Mouse (Mus musculus) forebrain, embryonic 15.5 days (tissue): ENCODE measurements around the gene Cckar. TPM values are rescaled to one million over a fixed set of nuclear protein-coding genes. Genes with fewer than 3 reads are reported as not detected.

ENCODE experiments used
- ATAC-seq: fragments of 200-750 bp; cut with Nextera tagmentation; replicated peaks from 2 replicates; pipeline ENCODE4 v1.8.0; 2017; ENCODE audit warnings: mild to moderate bottlenecking, moderate TSS enrichment, moderate library complexity
- H3K27ac ChIP-seq: fragments of 300-500 bp; sonication (generic); replicated peaks from 2 replicates; pipeline ENCODE4 v1.5.1; 2015; ENCODE audit warnings: mild to moderate bottlenecking, inconsistent platforms
- H3K27me3 ChIP-seq: fragments of 300-500 bp; sonication (generic); 2 replicates; pipeline ENCODE4 v1.6.1; 2015; ENCODE audit warnings: inconsistent platforms
- H3K36me3 ChIP-seq: fragments of 300-500 bp; sonication (generic); 2 replicates; pipeline ENCODE4 v1.6.1; 2015; ENCODE audit warnings: mild to moderate bottlenecking, inconsistent platforms
- H3K4me1 ChIP-seq: fragments of 300-500 bp; sonication (generic); 2 replicates; pipeline ENCODE4 v1.6.1; 2015; ENCODE audit warnings: inconsistent platforms
- H3K4me2 ChIP-seq: fragments of 300-500 bp; sonication (generic); replicated peaks from 2 replicates; pipeline ENCODE4 v1.6.1; 2015; ENCODE audit warnings: mild to moderate bottlenecking, inconsistent platforms
- H3K4me3 ChIP-seq: fragments of 300-500 bp; sonication (generic); 2 replicates; pipeline ENCODE4 v1.5.1; 2015; ENCODE audit warnings: mild to moderate bottlenecking, inconsistent platforms
- H3K9ac ChIP-seq: fragments of 300-500 bp; sonication (generic); replicated peaks from 2 replicates; pipeline ENCODE4 v1.6.1; 2015; ENCODE audit warnings: mild to moderate bottlenecking, inconsistent platforms
- H3K9me3 ChIP-seq: fragments of 300-500 bp; sonication (generic); 2 replicates; pipeline ENCODE4 v1.6.1; 2016; ENCODE audit warnings: inconsistent platforms
- WGBS: fragments of 180-500 bp; shearing (Covaris S2); methylation state at CpG from one replicate; pipeline ENCODE4 v1.1.7; 2015; ENCODE audit warnings: mixed read lengths; 5-methylcytosine and 5-hydroxymethylcytosine counted together
- polyA plus RNA-seq: library from polyadenylated mRNA; unstranded; fragments of >200 nt; fragmentation: Nextera tagmentation; extraction: Ambion mirVana; gene quantifications from 2 replicates; pipeline ENCODE4 v1.2.1, GENCODE M21; 2015

Gene Cckar
- polyA plus RNA-seq, 1 experiment from 2014 or later: 0.69 TPM

- H3K36me3 ChIP-seq: no peaks in the 10 kb centered on the region
- H3K9me3 ChIP-seq: no peaks in the 10 kb centered on the region
- WGBS: 89% methylated on average over 10 of the region's 10 CpGs
- no peak for ATAC-seq
- no peak overlapping the region for H3K4me2 ChIP-seq
- no peak overlapping the region for H3K27ac ChIP-seq
- H3K4me1 ChIP-seq: no peaks in the 10 kb centered on the region
- no peak overlapping the region for H3K4me3 ChIP-seq
- H3K27me3 ChIP-seq: no peaks in the 10 kb centered on the region
- no peak overlapping the region for H3K9ac ChIP-seq
Observed at GRCm38 (mm10) chr5:53670321-53670938, 37.1 kb downstream of the Cckar start.

GRCm38 (mm10) chr5:53668021-53668420, 39.5 kb downstream of the Cckar start:
- no peaks in the 10 kb centered on the region for H3K4me1 ChIP-seq
- no peak for ATAC-seq
- H3K4me3 ChIP-seq: no peak overlapping the region
- H3K27me3 ChIP-seq: no peaks in the 10 kb centered on the region
- H3K27ac ChIP-seq: no peak overlapping the region
- H3K9me3 ChIP-seq: no peaks in the 10 kb centered on the region
- WGBS: 88% methylated on average over 5 of the region's 5 CpGs
- no peaks in the 10 kb centered on the region for H3K36me3 ChIP-seq
- H3K9ac ChIP-seq: no peak overlapping the region
- no peak overlapping the region for H3K4me2 ChIP-seq

- Histone ChIP-seq H3K4me1 (no peaks in the 10 kb centered on the region), H3K4me2 (no peak overlapping the region), H3K4me3 (no peak overlapping the region), H3K27me3 (no peaks in the 10 kb centered on the region), H3K9ac (no peak overlapping the region), H3K9me3 (no peaks in the 10 kb centered on the region), H3K27ac (no peak overlapping the region), H3K36me3 (no peaks in the 10 kb centered on the region)
- no peak for ATAC-seq
Observed at GRCm38 (mm10) chr5:53663665-53664064, 43.8 kb downstream of the Cckar start.

- WGBS: 51% methylated on average over 1 of the region's 1 CpGs
- ATAC-seq: no peak
- Histone ChIP-seq H3K4me2 (no peak overlapping the region), H3K4me1 (no peaks in the 10 kb centered on the region), H3K9me3 (no peaks in the 10 kb centered on the region), H3K4me3 (no peak overlapping the region), H3K36me3 (no peaks in the 10 kb centered on the region), H3K9ac (no peak overlapping the region), H3K27ac (no peak overlapping the region), H3K27me3 (no peaks in the 10 kb centered on the region)
Observed at GRCm38 (mm10) chr5:53662413-53662812, 45.1 kb downstream of the Cckar start.

GRCm38 (mm10) chr5:53661508-53661907, 46.0 kb downstream of the Cckar start:
- Histone ChIP-seq H3K36me3 (no peaks in the 10 kb centered on the region), H3K9ac (no peak overlapping the region), H3K4me1 (no peaks in the 10 kb centered on the region), H3K27ac (no peak overlapping the region), H3K4me2 (no peak overlapping the region), H3K27me3 (no peaks in the 10 kb centered on the region), H3K9me3 (no peaks in the 10 kb centered on the region), H3K4me3 (no peak overlapping the region)
- WGBS: 92% methylated on average over 2 of the region's 2 CpGs
- no peak for ATAC-seq

- Histone ChIP-seq H3K9me3 (no peaks in the 10 kb centered on the region), H3K27ac (no peak overlapping the region), H3K27me3 (no peaks in the 10 kb centered on the region), H3K4me3 (no peak overlapping the region), H3K4me2 (no peak overlapping the region), H3K36me3 (0 out of 2 replicates have a peak, but pooled peaks cover 4% of the 10 kb centered on the region), H3K4me1 (no peaks in the 10 kb centered on the region), H3K9ac (no peak overlapping the region)
- ATAC-seq: peak; percentile 73
- 79% methylated on average over 6 of the region's 6 CpGs for WGBS
Observed at GRCm38 (mm10) chr5:53657925-53658324, 49.6 kb downstream of the Cckar start.

GRCm38 (mm10) chr5:53656596-53656995, 50.9 kb downstream of the Cckar start:
- Histone ChIP-seq H3K36me3 (peaks cover 13% of the 10 kb centered on the region), H3K27ac (no peak overlapping the region), H3K27me3 (no peaks in the 10 kb centered on the region), H3K4me3 (no peak overlapping the region), H3K4me2 (no peak overlapping the region), H3K9me3 (no peaks in the 10 kb centered on the region), H3K9ac (no peak overlapping the region), H3K4me1 (no peaks in the 10 kb centered on the region)
- 42% methylated on average over 1 of the region's 1 CpGs for WGBS
- ATAC-seq: no peak

Other genes with a start within 250 kb of the Cckar start
- gene Rbpj, start 241.6 kb downstream of the Cckar start, polyA plus RNA-seq: 41.3 and 44.0 TPM in 2 replicates
- 61.8 and 64.1 TPM in 2 replicates for gene Tbc1d19, start 101.9 kb upstream of the Cckar start, polyA plus RNA-seq